Mouse (Mus musculus) retina, postnatal 1 day (tissue): ENCODE measurements at regions not wholly inside any gene's neighbourhood (a gene's known extent, or its start where the extent isn't known, plus 50 kb on each side); places are given as distances from the start of the nearest gene placed in this dataset.

Experiments used
- DNase-seq: peaks from one replicate; pipeline ENCODE4 v3.0.0-alpha.2; 2012

DNA sequence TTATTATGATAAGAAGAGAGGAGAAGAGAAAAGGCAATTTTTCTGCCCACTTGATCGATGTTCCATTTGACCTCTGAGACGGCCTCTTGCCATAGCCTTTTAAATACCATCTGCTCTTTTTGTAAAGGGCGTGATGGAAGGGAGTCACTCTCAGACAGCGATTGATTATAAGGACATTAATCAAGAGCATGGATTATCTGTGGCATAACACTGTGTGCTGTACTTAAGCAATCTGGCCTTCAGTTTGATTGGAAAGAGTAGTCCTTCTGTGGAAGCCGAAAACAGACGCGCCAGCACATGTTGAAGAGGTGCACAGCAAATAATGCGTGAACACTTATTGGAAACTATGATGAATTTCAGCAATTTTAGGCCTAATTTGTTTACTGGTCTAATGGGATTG is 685.4 kb upstream of the Robo1 start:
- no peak for DNase-seq

- DNase-seq: no peak
Measured at GRCm38 (mm10) chr16:71640361-71640760, 667.7 kb upstream of the Robo1 start.

DNA sequence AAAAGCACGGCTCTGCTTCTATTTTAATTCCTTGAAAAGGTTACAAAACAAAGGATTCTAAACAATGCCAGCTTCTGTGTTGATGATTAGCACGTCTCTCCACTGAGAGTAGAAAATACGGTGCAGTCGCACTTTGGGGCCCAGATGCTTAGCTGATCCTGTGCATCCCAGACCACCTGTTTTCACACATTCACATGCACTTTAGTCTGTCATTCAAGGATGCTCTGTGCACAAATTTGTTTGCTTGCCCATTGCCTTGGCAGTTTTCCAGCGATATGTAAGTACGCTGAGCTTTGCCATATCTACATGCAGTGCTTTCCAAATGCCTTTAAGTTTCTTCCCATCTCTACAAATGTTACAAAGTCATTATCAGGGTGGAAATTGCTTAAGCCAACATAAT is 664.9 kb upstream of the Robo1 start:
- peak; percentile 26 for DNase-seq

DNA sequence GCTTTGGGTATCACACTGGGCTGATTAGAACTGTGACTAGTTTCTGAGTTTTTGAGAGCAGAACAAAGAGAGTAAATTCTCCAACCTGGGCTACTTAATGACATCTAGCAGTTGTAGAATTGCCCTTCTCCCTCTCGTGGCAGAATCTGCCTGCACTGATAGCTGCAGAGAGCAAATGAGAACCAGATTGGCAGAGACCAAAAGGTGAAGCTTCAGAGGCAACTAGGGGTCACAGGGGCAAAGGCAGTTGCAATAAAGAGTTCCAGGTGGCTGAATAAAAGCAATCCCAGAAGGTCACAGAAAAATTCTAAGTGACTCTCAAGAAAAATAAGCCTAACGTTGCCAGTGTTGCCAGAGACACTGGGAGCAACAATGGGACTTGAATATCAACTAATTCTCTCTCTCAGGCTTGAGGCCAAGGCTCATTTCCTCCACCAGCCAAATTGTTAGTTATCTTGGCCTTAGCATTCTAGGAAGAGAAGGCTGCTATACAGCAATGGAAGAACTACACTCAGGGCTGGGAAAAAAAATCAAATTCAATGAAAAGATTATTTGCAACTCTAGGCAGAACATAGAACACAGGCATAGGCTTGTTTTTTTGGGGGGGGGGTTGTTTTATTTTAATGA is 629.9 kb upstream of the Robo1 start:
- DNase-seq: no peak

DNA sequence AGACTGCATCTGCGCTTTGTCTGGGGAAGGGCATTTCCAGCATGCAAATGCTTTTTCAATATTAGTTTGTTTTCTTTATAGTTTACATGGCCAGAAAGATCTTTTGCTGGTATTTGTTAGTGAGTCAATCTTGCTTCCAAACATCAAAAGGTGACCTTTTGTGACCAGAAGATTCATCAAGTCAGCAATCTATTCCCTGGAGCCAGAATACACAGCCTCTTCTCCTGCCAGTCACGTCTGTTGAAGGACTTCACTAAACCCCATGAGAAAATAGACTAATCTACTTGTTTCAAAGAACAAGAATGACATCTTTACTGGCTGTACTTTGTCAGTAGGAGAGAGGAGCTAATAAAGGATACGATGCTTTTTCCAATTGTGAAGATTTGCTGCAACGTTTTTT is 614.6 kb upstream of the Robo1 start:
- DNase-seq: no peak

- DNase-seq: no peak
Measured at GRCm38 (mm10) chr16:71705846-71706245, 602.3 kb upstream of the Robo1 start.

- no peak for DNase-seq
Measured at GRCm38 (mm10) chr16:71709684-71710083, 598.4 kb upstream of the Robo1 start.

GRCm38 (mm10) chr16:71711879-71712278 is 596.2 kb upstream of the Robo1 start:
- no peak for DNase-seq

- DNase-seq: peak; percentile 79
Measured at GRCm38 (mm10) chr16:71717207-71717606, 590.9 kb upstream of the Robo1 start.

DNA sequence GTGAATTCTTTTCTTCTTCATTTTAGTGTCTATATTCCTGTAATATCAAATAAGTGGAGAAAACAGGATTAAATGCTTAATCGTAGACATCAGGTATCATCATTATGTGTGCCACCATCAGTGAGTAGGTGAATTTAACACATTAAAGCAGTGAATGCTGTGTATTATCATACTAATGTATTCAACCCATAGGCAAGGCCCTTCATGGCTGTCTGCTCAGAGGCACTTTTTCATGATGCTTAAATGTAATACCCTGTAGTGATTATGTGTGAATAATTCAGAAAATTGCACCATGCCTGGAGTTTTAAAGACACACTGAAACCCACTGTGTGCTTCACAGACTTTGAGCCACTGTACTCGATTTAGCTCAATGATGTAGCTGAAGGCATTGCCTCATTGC is 583.2 kb upstream of the Robo1 start:
- no peak for DNase-seq

DNA sequence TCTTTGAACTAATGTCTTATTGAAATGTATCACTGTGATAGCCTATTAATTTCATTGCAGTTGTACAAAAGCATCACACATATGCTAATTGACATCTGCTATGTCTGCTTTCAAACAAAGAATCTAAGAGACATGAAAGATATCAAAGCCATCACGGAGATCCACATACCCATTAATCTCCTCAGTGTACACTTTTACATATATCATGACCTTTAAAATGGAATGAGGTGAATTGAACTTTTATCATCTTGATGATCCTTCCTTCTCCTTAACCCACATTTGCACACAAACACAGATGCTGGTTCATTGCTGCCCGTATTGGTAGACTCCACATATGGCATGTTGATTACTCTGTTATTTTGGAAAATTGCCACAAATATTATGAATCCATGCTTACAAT is 570.2 kb upstream of the Robo1 start:
- no peak for DNase-seq

DNA sequence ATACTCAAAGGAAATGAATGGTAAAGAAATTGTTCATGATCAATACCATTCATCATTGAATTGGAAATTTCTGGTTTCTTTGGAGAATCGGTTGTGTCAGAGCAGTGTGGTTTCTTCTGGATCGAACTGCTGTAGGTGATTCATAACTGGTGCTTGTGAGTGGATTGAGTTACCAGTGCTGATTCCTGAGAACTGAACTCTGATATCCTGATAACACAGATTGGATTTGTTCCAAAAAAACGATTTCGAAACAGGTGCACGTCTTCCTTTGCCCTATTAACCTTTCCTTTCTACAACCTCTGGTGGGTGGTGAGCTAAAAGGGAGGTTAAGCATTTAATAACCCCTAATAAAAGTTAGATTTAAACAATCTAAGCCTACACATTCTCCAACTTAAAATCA is 569.0 kb upstream of the Robo1 start:
- no peak for DNase-seq

DNA sequence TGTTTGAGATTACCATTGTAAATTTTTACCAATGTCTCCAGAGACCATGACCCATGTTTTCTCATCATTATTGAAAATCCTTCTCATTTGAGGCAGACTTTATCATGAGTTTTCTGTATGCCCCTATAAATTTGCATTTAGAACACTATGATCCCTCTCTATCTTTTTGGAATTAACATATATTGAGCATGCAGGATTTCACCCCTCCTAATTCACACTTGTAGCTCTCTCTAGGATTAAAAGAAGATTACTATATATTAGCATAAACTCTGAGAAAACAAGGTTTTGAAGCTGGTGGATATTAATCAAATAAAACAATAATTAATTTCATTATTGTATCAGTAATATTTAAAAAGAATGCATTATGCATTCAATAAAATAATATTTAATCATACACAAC is 527.2 kb upstream of the Robo1 start:
- DNase-seq: no peak

DNA sequence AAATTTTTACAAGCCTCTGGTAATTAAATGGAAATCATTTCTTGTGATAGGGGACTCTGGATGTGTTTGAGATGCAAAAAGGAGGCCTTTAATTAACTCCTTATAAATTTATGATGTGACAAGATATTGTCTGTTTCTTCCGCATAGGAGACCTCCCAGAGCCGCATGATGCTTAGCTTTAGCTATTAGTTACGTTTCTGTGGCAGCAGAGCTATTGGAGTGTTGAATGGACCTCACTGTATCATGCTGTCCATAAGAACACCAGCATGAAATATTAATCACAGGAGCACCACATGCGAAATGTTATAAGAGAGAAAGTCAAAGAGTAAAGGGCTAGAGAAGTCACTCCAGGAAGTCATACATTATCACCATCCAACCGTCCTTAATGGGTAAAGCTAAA is 495.3 kb upstream of the Robo1 start:
- no peak for DNase-seq

DNA sequence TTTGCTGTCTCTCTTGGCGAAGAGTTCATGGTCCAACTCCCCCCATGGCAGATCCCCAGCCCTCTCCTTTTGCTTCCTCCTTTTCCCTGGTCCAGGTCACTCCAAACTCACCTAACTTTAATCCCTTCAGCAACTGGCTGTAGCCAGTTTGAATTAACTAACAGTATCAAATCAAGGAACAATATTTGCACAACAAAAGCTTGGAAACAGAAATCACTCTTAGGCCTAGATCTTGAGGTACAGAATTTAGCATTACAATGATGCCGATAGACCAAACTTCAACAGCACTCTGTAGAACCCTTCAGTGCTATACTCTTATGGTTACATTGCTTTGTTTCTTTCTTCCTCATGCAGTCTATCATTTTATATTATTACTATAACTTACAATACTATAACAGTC is 472.8 kb upstream of the Robo1 start:
- no peak for DNase-seq

GRCm38 (mm10) chr16:71850097-71850496 is 458.0 kb upstream of the Robo1 start:
- no peak for DNase-seq

DNA sequence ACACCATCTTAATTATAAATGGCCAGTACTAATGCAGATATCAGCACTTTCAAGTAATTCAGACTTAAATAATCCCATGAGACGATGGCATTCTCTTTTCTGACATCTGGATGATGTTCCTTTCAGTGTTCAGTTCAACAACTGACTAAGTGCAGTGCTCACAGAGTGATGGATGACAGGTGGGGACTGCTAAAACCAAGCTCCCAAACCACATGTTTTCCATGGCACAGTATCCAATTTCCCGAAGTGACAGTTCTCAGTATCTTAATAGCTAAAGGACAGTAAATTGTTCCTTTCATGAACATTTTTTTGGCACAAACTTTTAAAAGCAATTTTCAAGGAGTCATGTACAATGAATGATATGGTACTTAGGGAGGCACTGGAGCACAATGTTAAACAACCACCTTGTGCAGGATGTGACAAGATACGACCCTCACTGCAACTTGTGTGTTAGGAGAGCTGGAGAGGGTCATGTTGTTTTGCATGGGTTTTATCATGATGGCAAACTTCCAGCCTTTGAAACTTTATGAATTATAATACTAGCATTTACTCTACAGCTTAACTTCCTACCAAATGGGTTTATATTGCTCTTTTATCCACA is 456.4 kb upstream of the Robo1 start:
- no peak for DNase-seq

DNA sequence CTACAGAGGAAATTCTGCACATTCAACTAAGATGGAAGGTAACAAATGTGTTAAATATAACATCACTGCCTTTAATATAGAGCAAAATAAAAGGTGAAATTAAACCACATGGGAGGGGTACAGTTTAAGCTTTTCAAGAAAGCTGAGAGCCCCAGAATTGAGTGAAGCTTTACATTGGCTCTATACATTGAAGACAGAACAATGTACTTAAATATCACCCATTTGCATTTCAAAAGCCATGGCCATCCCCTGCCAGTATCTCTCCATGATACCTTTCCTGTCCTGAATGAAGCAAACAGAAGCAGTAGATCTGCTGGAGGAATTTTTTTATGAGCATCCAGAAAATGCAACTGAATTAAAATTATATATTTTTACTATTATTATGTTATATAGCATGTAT is 450.2 kb upstream of the Robo1 start:
- no peak for DNase-seq

DNA sequence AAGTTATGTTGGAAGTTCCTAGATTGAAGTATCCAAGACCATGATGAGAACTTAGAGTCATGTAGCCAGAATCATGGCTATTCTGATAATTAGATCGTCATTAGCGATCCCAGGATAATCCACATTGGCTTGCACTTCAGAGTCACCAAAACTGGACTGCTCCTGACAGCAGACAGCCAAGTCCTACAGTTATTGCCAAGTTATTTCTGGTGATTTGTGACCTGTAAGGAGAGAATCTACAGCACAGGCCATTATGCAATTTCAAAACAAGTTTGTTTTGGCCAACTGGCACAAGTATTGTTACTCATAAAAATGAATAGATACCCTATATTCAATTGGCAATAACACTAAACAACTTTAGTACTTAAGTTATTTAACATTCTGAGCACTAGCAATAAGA is 447.9 kb upstream of the Robo1 start:
- no peak for DNase-seq

- no peak for DNase-seq
Measured at GRCm38 (mm10) chr16:71885701-71886100, 422.4 kb upstream of the Robo1 start.

DNA sequence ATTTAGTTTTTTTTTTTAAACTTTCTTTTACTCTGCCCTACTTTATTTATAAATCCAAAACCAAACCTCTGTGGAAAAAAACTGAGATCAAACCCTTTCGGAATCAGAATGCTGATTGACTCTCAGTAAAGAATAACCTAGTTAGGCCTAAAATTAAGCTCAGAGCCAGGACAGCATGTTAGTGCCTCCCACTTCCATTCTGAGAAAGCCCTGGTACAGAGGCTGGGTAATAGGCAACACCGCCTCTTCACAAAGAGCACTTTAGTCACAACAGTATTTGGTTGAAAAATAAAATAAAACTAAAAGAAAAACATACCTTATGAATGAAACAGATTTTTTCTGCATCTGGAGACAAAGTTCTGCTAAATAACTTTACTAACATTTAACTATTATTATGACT is 418.4 kb upstream of the Robo1 start:
- no peak for DNase-seq

- no peak for DNase-seq
Measured at GRCm38 (mm10) chr16:71923111-71923510, 385.0 kb upstream of the Robo1 start.

DNA sequence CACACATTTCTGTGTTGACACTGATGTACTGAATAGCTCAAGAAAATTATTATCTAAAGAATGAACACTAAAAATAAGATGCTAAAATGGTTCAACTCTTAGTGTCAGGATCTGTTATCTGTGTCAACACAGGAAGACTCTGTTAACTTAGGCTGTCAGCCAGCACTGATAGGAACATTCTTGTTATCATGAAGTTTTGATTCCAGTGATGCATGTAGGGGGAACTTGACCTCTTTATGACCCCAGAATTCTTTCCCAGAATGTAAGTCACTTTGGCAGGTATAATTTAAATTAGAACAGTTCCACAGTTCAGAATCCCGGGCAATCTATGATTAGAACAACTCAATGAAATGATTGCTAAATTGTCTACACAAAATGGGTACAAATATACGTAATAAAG is 363.9 kb upstream of the Robo1 start:
- no peak for DNase-seq

GRCm38 (mm10) chr16:71944846-71945245 is 363.3 kb upstream of the Robo1 start:
- no peak for DNase-seq

- DNase-seq: no peak
Measured at GRCm38 (mm10) chr16:71952879-71953406, 355.2 kb upstream of the Robo1 start.
